Mouse (Mus musculus) C2C12 (cell line): ENCODE measurements around the gene Hinfp. TPM values are rescaled to one million over a fixed set of nuclear protein-coding genes. Genes with fewer than 3 reads are reported as not detected.
A peak's percentile ranks its signal among the peaks of the same experiment; 100 is the strongest.

Experiments used
- H3K27me3 ChIP-seq: one replicate; pipeline ENCODE4 v1.6.1; 2011; ENCODE audit not compliant: control insufficient read depth, insufficient read depth, insufficient read length
- H3K36me3 ChIP-seq: one replicate; pipeline ENCODE4 v1.6.1; 2011; ENCODE audit not compliant: control insufficient read depth, insufficient read depth
- H3K4me3 ChIP-seq: one replicate; pipeline ENCODE4 v1.5.1; 2011; ENCODE audit warnings: mild to moderate bottlenecking, control low read depth; ENCODE audit not compliant: poor library complexity, insufficient read depth, severe bottlenecking
- H3K79me2 ChIP-seq: one replicate; pipeline ENCODE4 v1.6.1; 2011; ENCODE audit not compliant: control insufficient read depth, insufficient read depth
- H3K79me3 ChIP-seq: one replicate; pipeline ENCODE4 v1.6.1; 2011; ENCODE audit warnings: low read depth, control low read depth
- H3ac ChIP-seq: one replicate; pipeline ENCODE3; 2011; ENCODE audit warnings: low read depth; ENCODE audit not compliant: control insufficient read depth, insufficient read length
- CEBPB ChIP-seq: IDR thresholded peaks from one replicate; pipeline ENCODE4 v1.6.1; 2011; ENCODE audit warnings: low read depth, mild to moderate bottlenecking, control low read depth, moderate library complexity
- CTCF ChIP-seq: IDR thresholded peaks from one replicate; pipeline ENCODE4 v1.5.1; 2011; ENCODE audit not compliant: control insufficient read depth, insufficient read depth, insufficient read length
- FOSL1 ChIP-seq: IDR thresholded peaks from one replicate; pipeline ENCODE4 v1.8.0; 2011; ENCODE audit warnings: mild to moderate bottlenecking, low read length; ENCODE audit not compliant: poor library complexity, insufficient read depth, severe bottlenecking
- MAX ChIP-seq: IDR thresholded peaks from one replicate; pipeline ENCODE4 v1.6.1; 2011; ENCODE audit warnings: mild to moderate bottlenecking, control low read depth
- MYOD1 ChIP-seq: IDR thresholded peaks from one replicate; pipeline ENCODE4 v1.6.1; 2011; ENCODE audit warnings: low read depth; ENCODE audit not compliant: control insufficient read depth, insufficient read length
- MYOG ChIP-seq: IDR thresholded peaks from one replicate; pipeline ENCODE4 v1.6.1; 2011; ENCODE audit not compliant: control insufficient read depth, insufficient read length; ENCODE audit errors: extremely low read depth
- USF1 ChIP-seq: IDR thresholded peaks from one replicate; pipeline ENCODE4 v1.6.1; 2011; ENCODE audit warnings: low read depth, mild to moderate bottlenecking, control low read depth, moderate library complexity
- polyA plus RNA-seq: library from polyadenylated mRNA; unstranded; fragments of >200 nt; fragmentation: generic; extraction: Trizol; gene quantifications from one replicate; pipeline ENCODE4 v1.2.1, GENCODE M21; 2012; ENCODE audit warnings: missing spikeins

Gene Hinfp
- polyA plus RNA-seq, 1 experiment, result 9.1 TPM

DNA sequence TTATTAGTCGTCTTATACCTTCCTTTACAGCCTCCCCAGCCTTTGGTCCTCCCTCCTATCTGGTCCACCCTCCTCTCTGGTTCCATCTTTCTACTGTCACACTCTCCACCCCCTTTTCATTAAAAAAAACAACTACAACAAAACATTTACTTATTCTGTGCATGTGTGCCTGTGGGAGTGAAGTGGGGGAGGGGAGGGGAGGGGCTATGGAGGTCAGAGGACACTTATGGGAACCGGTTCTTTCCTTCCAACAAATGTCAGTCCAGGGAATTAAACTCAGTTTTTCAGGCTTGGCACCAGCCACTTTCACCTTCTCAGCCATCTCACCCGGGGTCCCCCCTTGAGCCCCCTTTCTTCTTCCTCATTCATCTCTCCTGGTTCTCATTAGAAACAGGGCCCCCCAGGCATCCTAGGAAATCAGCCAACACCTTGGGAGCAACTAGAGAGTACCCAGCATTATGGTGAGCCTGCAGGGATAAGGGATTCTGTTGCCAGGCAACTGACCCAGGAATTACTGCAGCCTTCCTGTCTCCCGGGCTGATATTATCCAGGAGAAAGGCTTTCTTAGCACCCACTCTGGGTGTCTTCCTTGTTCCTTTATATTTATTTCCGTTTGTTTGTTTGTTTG, 50.8 kb downstream of the Hinfp start:
- Histone ChIP-seq H3K79me3 (no peaks in the 10 kb centered on the region), H3K36me3 (no peaks in the 10 kb centered on the region), H3K4me3 (no peak overlapping the region), H3ac (no peak overlapping the region), H3K79me2 (no peaks in the 10 kb centered on the region), H3K27me3 (no peaks in the 10 kb centered on the region)
- no peak for TF ChIP-seq MYOD1
- no peak for TF ChIP-seq CEBPB
- no peak for TF ChIP-seq MAX
- TF ChIP-seq USF1, result no peak
- no peak for TF ChIP-seq CTCF
- TF ChIP-seq FOSL1, result no peak
- TF ChIP-seq MYOG, result no peak

DNA sequence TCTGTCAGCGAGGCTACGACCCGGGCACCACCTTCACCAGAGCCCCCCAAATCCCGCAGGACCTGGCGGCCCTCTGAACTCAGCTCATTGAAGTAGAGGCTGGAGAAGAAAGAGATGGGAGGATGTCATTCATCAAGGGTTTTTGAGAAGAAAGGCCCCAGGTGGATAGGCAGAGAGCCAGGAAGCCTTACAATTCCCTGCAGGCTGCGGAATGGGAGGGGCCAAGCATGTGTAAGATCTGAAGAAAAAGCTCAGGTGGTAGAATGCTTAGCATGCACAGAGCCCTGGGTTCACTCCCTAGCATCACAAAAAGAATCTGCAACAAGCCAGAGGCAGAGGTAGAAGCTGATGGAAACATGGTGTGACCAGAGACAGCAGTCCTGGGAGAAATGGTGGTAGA, 52.0 kb downstream of the Hinfp start:
- Histone ChIP-seq H3K79me3 (no peaks in the 10 kb centered on the region), H3K27me3 (no peaks in the 10 kb centered on the region), H3ac (no peak overlapping the region), H3K79me2 (no peaks in the 10 kb centered on the region), H3K4me3 (no peak overlapping the region), H3K36me3 (no peaks in the 10 kb centered on the region)
- TF ChIP-seq MYOD1 (no peak), USF1 (no peak), MAX (no peak), FOSL1 (no peak), CTCF (no peak), MYOG (no peak), CEBPB (no peak)

DNA sequence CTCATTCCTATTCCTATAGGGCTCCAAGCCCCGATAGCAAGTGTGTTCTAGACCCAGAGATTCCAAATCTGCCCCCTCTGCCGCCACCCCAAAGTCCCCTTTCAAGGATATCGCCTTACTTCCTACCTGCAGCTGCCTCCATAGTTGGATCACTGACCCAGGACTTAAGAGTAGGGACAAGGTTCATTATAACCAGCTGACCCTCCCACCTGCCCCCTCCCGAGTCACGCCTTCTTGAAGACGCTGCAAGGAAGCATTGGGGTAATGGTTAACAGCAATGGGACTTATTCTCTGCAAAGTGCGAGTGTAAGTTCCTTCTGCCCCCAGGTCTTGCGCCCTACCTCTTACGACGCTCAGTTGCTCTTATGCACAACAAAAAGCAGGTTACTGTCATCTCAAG, 54.2 kb downstream of the Hinfp start, which contains the start of gene Pdzd3:
Pdzd3 (minus strand) TSS at position 158 of the 400 bp plus-strand sequence.
- TF ChIP-seq FOSL1 (no peak), CTCF (no peak), CEBPB (no peak), MYOD1 (no peak), MYOG (no peak), MAX (no peak), USF1 (no peak)
- Histone ChIP-seq H3ac (no peak within 1 kb of the TSS), H3K36me3 (no peaks in the 10 kb centered on the region), H3K27me3 (peaks cover 7% of the 10 kb centered on the region), H3K4me3 (no peak within 1 kb of the TSS), H3K79me3 (no peaks in the 10 kb centered on the region), H3K79me2 (no peaks in the 10 kb centered on the region)

GRCm38 (mm10) chr9:44250445-44250844, 55.0 kb downstream of the Hinfp start:
- no peaks in the 10 kb centered on the region for H3K36me3 ChIP-seq

GRCm38 (mm10) chr9:44249181-44250146, 56.0 kb downstream of the Hinfp start:
- Histone ChIP-seq H3K27me3 (peaks cover 7% of the 10 kb centered on the region), H3K79me2 (no peaks in the 10 kb centered on the region), H3K79me3 (no peaks in the 10 kb centered on the region), H3K4me3 (no peak overlapping the region), H3K36me3 (no peaks in the 10 kb centered on the region), H3ac (no peak overlapping the region)
- no peak for TF ChIP-seq MYOG
- peak; percentile 48 for TF ChIP-seq CTCF

More at GRCm38 (mm10) chr9:44250445-44250844, 55.0 kb downstream of the Hinfp start:
- H3K27me3 ChIP-seq, result peaks cover 7% of the 10 kb centered on the region
- H3K79me3 ChIP-seq, result no peaks in the 10 kb centered on the region
- TF ChIP-seq FOSL1, result no peak
- no peak for TF ChIP-seq MAX
- H3K4me3 ChIP-seq, result no peak overlapping the region
- H3ac ChIP-seq, result no peak overlapping the region
- H3K79me2 ChIP-seq, result no peaks in the 10 kb centered on the region

DNA sequence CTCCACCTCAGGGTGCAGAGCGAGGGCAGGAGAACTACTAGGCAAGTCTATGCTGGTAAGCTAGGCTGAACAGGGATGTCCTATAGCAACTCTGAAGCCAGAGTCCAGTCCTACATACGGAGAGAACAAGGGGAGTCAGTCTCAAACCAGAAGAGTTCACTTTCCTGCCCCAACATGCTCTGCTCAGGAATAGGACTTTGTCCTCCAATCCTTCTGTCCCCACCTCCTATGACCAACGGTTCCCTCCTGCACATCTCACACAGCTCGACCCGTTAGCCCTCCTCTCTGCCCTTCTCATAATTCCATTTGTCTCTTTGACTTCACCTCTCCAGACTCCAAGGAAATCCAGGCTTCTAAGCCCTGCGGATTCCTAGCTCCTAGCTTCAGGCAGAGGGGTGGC, 57.6 kb downstream of the Hinfp start:
- no peak for TF ChIP-seq MAX
- no peak for TF ChIP-seq FOSL1
- no peak for TF ChIP-seq CEBPB
- TF ChIP-seq USF1, result no peak
- no peak for TF ChIP-seq MYOG
- no peak for TF ChIP-seq CTCF
- no peak for TF ChIP-seq MYOD1
- no peak overlapping the region for H3ac ChIP-seq
- no peak overlapping the region for H3K4me3 ChIP-seq
- H3K27me3 ChIP-seq, result peaks cover 7% of the 10 kb centered on the region
- H3K79me2 ChIP-seq, result no peaks in the 10 kb centered on the region
- no peaks in the 10 kb centered on the region for H3K36me3 ChIP-seq
- H3K79me3 ChIP-seq, result no peaks in the 10 kb centered on the region
